Mouse (Mus musculus) inflammation-experienced regulatory T-cells (primary cell): ENCODE results near the gene Scn9a. TPM values are rescaled to one million over a fixed set of nuclear protein-coding genes. Genes with fewer than 3 reads are reported as not detected.

ENCODE experiments used
- polyA plus RNA-seq, 2 experiments: library from polyadenylated mRNA; unstranded; fragments of 100-300 nt; shearing (Covaris generic); gene quantifications; one replicate each; pipeline ENCODE4 v1.2.1; 2017

Gene Scn9a
- polyA plus RNA-seq: 1 to 10 TPM in 1 of 2 experiments, under 1 TPM in 1; 0.10 to 1.6 TPM

GRCm38 (mm10) chr2:66634580-66635359 lies at the start of gene Scn9a:
Scn9a (minus strand) TSS chr2:66634962.

GRCm38 (mm10) chr2:66440711-66441110 lies 194.1 kb downstream of the Scn9a start, which contains the start of gene Scn1a:
Scn1a (minus strand) TSS chr2:66440840.

Other genes with a start within 250 kb of the Scn9a start
- under 1 TPM; 0.13 to 0.40 TPM for gene Scn1a, start 194.1 kb downstream of the Scn9a start, polyA plus RNA-seq
- gene Scn7a, start 150.0 kb upstream of the Scn9a start, polyA plus RNA-seq: under 1 TPM; 0.02 to 0.06 TPM